9 mouse cellular contexts compared by ENCODE assay signal in genomic region chr5:123094238-123094991, GRCm38 (mm10). TPM values are rescaled to one million over a fixed set of nuclear protein-coding genes. Genes with fewer than 3 reads are reported as not detected.
DNase-seq lines count a peak whose midpoint lies in the region; ATAC-seq and TF ChIP-seq lines count a peak whose summit lies in the region.
"Had no signal": no experiment of that assay in that cellular context is flagged by ENCODE, and none has a peak within 500 bp of the region (broad histone marks: within the 10 kb centered on the region; RNA-seq: fewer than 3 reads in every experiment).

No protein-coding gene starts in this region.

- no peaks in the 10 kb centered on the region for H3K79me2 ChIP-seq in MEL (ENCODE audit: control insufficient read depth, insufficient read depth, low read length, poor library complexity)

- no peaks in the 10 kb centered on the region for H3K9me3 ChIP-seq in forebrain, postnatal 0 days (ENCODE audit: low read length)
- H3K9me3 ChIP-seq in forebrain, embryonic 15.5 days, result no peaks in the 10 kb centered on the region
- no peaks in the 10 kb centered on the region for H3K9me3 ChIP-seq in MEL (replicated peaks; ENCODE audit: insufficient read depth, low read length)
- no peaks in the 10 kb centered on the region for H3K9me3 ChIP-seq in liver, embryonic 12.5 days (replicated peaks)

- 69% methylated on average over 25 of the region's 25 CpGs for WGBS in forebrain, postnatal 0 days
- WGBS in forebrain, embryonic 15.5 days, result 69% methylated on average over 25 of the region's 25 CpGs
- 35% methylated on average over 25 of the region's 25 CpGs for WGBS in liver, embryonic 12.5 days (ENCODE audit: insufficient replicate concordance)

- peaks cover 4% of the 10 kb centered on the region for H3K36me3 ChIP-seq in forebrain, postnatal 0 days (ENCODE audit: insufficient read depth)
- H3K36me3 ChIP-seq in forebrain, embryonic 15.5 days, result no peaks in the 10 kb centered on the region
- H3K36me3 ChIP-seq in MEL (ENCODE audit: control insufficient read depth in 1 of 2, insufficient read depth in 2 of 2, low read length in 2 of 2), result peaks cover 0 to 20% of the 10 kb centered on the region in 2 experiments; a peak in 3 of 4 replicates
- peaks cover 38% of the 10 kb centered on the region for H3K36me3 ChIP-seq in liver, embryonic 12.5 days

- H3K27ac ChIP-seq in forebrain, postnatal 0 days (ENCODE audit: low read depth, low read length), result no peak overlapping the region
- H3K27ac ChIP-seq in forebrain, embryonic 15.5 days (replicated peaks), result no peak overlapping the region
- H3K27ac ChIP-seq in MEL (ENCODE audit: control insufficient read depth, low read depth, low read length), result peak overlapping the region; percentile 81
- H3K27ac ChIP-seq in liver, embryonic 12.5 days, result peak overlapping the region; percentile 98
- H3K27ac ChIP-seq: macrophage had no signal

- H3K4me3 ChIP-seq in forebrain, postnatal 0 days (ENCODE audit: low read depth, low read length), result no peak overlapping the region
- H3K4me3 ChIP-seq in forebrain, embryonic 15.5 days, result no peak overlapping the region
- H3K4me3 ChIP-seq in MEL (ENCODE audit: control insufficient read depth in 1 of 2, insufficient read depth in 1 of 2, low read depth in 2 of 2, low read length in 2 of 2), result peak overlapping the region; percentile 38 to 55
- peak overlapping the region; percentile 25 for H3K4me3 ChIP-seq in liver, embryonic 12.5 days

- DNase-seq in forebrain, postnatal 0 days, result peak; percentile 55
- DNase-seq in MEL (ENCODE audit: low read depth, low spot score), result peak; percentile 97
- DNase-seq in frontal cortex, postnatal 25 days (ENCODE audit: low spot score in 2 of 2), result no peak
- no peak for DNase-seq in T-cell, adult 2 months (ENCODE audit: low spot score)

- no peaks in the 10 kb centered on the region for H3K4me1 ChIP-seq in forebrain, postnatal 0 days (ENCODE audit: insufficient read depth)
- no peaks in the 10 kb centered on the region for H3K4me1 ChIP-seq in forebrain, embryonic 15.5 days
- peaks cover 6 to 22% of the 10 kb centered on the region in 2 experiments; a peak in 3 of 4 replicates for H3K4me1 ChIP-seq in MEL (ENCODE audit: control insufficient read depth in 1 of 2, insufficient read depth in 2 of 2, low read length in 2 of 2)
- H3K4me1 ChIP-seq in liver, embryonic 12.5 days, result peaks cover 81% of the 10 kb centered on the region

- TF ChIP-seq RAD21 in MEL (IDR thresholded peaks at IDR 0.05; ENCODE audit: low read depth, low read length), result no peak

- H3K4me2 ChIP-seq in forebrain, postnatal 0 days (ENCODE audit: low read depth), result peak overlapping the region; percentile 17; the same call in 1 of the 2 replicates
- no peak overlapping the region for H3K4me2 ChIP-seq in forebrain, embryonic 15.5 days (replicated peaks)
- H3K4me2 ChIP-seq in liver, embryonic 12.5 days, result peak overlapping the region; percentile 66

- H3K27me3 ChIP-seq in forebrain, postnatal 0 days (ENCODE audit: insufficient read depth, low read length), result no peaks in the 10 kb centered on the region
- no peaks in the 10 kb centered on the region for H3K27me3 ChIP-seq in forebrain, embryonic 15.5 days
- no peaks in the 10 kb centered on the region for H3K27me3 ChIP-seq in MEL (ENCODE audit: control insufficient read depth in 1 of 2, insufficient read depth in 2 of 2, low read length in 2 of 2)
- H3K27me3 ChIP-seq in liver, embryonic 12.5 days (replicated peaks), result no peaks in the 10 kb centered on the region

- ATAC-seq in forebrain, postnatal 0 days, result no peak
- ATAC-seq in forebrain, embryonic 15.5 days (replicated peaks), result no peak
- peak; percentile 82 for ATAC-seq in erythroid progenitor cell, adult 5-6 weeks (replicated peaks; ENCODE audit: low FRiP score, poor library complexity, severe bottlenecking)
- peak; percentile 87 for ATAC-seq in liver, embryonic 12.5 days
- no peak; the same call in 1 of the 2 replicates for ATAC-seq in megakaryocyte, adult 5-6 weeks (ENCODE audit: poor library complexity, severe bottlenecking)

- peak; percentile 60 to 83 for TF ChIP-seq EP300 in MEL (IDR thresholded peaks at IDR 0.05; ENCODE audit: low read depth in 1 of 2, low read length in 2 of 2)

- TF ChIP-seq POLR2A in MEL (IDR thresholded peaks at IDR 0.05; ENCODE audit: control insufficient read depth in 1 of 2, insufficient read depth in 1 of 2, low read depth in 1 of 2, low read length in 2 of 2, poor library complexity in 1 of 2), result peak in 1 of 2 experiments; percentile 62; a peak in 2 of 4 replicates

- no peak for TF ChIP-seq CTCF in forebrain, postnatal 0 days (IDR thresholded peaks at IDR 0.05; ENCODE audit: low read depth)
- no peak for TF ChIP-seq CTCF in MEL (IDR thresholded peaks at IDR 0.05 in 2 of 3, conservative IDR thresholded peaks at IDR 0.05 in 1 of 3; ENCODE audit: control insufficient read depth in 1 of 3, insufficient read depth in 1 of 3, low read depth in 2 of 3, low read length in 3 of 3, poor library complexity in 1 of 3, severe bottlenecking in 1 of 3)

- H3K9ac ChIP-seq in forebrain, postnatal 0 days, result no peak overlapping the region
- no peak overlapping the region for H3K9ac ChIP-seq in forebrain, embryonic 15.5 days (replicated peaks)
- H3K9ac ChIP-seq in MEL (ENCODE audit: control insufficient read depth, low read depth, low read length, poor library complexity, severe bottlenecking), result peak overlapping the region; percentile 57
- H3K9ac ChIP-seq in liver, embryonic 12.5 days, result peak overlapping the region; percentile 68

TF ChIP-seq in MEL, 35 proteins besides CTCF, POLR2A, EP300 and RAD21 (continues in another document):
- no peak for TF ChIP-seq ZC3H11A (IDR thresholded peaks at IDR 0.05; ENCODE audit: low read depth, low read length)
- 0 out of 2 replicates have a peak, but pooled peaks have one; percentile 25 for TF ChIP-seq USF1 (IDR thresholded peaks at IDR 0.05; ENCODE audit: low read depth, low read length)
- TF ChIP-seq POLR2AphosphoS2 (IDR thresholded peaks at IDR 0.05; ENCODE audit: low read length), result peak; percentile 36; the same call in 1 of the 2 replicates
- peak; percentile 97 for TF ChIP-seq ETS1 (IDR thresholded peaks at IDR 0.05; ENCODE audit: low read depth, low read length)

RNA-seq across cellular contexts. Expression of gene Tmem120b, which starts 26.2 kb away (rescaled TPM):
- total RNA-seq in forebrain, postnatal 0 days (2014; rRNA removed), result 18.0 and 18.1 TPM in 2 replicates
- 21.2 and 22.2 TPM in 2 replicates for polyA plus RNA-seq in forebrain, postnatal 0 days (2015; fragmentation: Nextera tagmentation; extraction: Ambion mirVana)
- polyA plus RNA-seq in forebrain, embryonic 15.5 days (2015; fragmentation: Nextera tagmentation; extraction: Ambion mirVana), result 16.0 and 16.9 TPM in 2 replicates
- 4.3 and 6.8 TPM in 2 replicates for total RNA-seq in MEL (2012; rRNA removed)
- polyA plus RNA-seq in MEL (2012; ENCODE audit: insufficient read depth in 1 of 2, insufficient read length in 2 of 2, low read depth in 1 of 2, low replicate concordance in 2 of 2, missing spikeins in 1 of 2), result 1 to 10 TPM in 1 of 2 experiments, not detected in 1; 5.6 TPM
- 85.5 and 100 TPM in 2 replicates for total RNA-seq in erythroid progenitor cell, adult 5-6 weeks (2015; ENCODE audit: low replicate concordance)
- total RNA-seq in erythroid progenitor cell, adult 5-6 weeks (2017; ENCODE audit: low replicate concordance), result 86.8 and 118 TPM in 2 replicates
- 28.2 and 30.3 TPM in 2 replicates for polyA plus RNA-seq in liver, embryonic 12.5 days (2016; fragmentation: Nextera tagmentation; extraction: Ambion mirVana)
- total RNA-seq in megakaryocyte, adult 5-6 weeks (2015), result 0.87 and 2.5 TPM in 2 replicates
- 0.29 and 1.3 TPM in 2 replicates for total RNA-seq in megakaryocyte, adult 5-6 weeks (2017)

RNA-seq across cellular contexts. Expression of gene Rhof, which starts 38.1 kb away (rescaled TPM):
- 25.3 and 27.0 TPM in 2 replicates for total RNA-seq in forebrain, postnatal 0 days (2014; rRNA removed)
- polyA plus RNA-seq in forebrain, postnatal 0 days (2015; fragmentation: Nextera tagmentation; extraction: Ambion mirVana), result 36.9 and 38.7 TPM in 2 replicates
- polyA plus RNA-seq in forebrain, embryonic 15.5 days (2015; fragmentation: Nextera tagmentation; extraction: Ambion mirVana), result 11.4 and 12.4 TPM in 2 replicates
- total RNA-seq in MEL (2012; rRNA removed), result 2.5 and 4.1 TPM in 2 replicates
- 10 to 100 TPM in 1 of 2 experiments, not detected in 1; 10.4 TPM for polyA plus RNA-seq in MEL (2012; ENCODE audit: insufficient read depth in 1 of 2, insufficient read length in 2 of 2, low read depth in 1 of 2, low replicate concordance in 2 of 2, missing spikeins in 1 of 2)
- total RNA-seq in erythroid progenitor cell, adult 5-6 weeks (2015; ENCODE audit: low replicate concordance), result 1.7 and 3.2 TPM in 2 replicates
- 1.4 and 7.7 TPM in 2 replicates for total RNA-seq in erythroid progenitor cell, adult 5-6 weeks (2017; ENCODE audit: low replicate concordance)
- polyA plus RNA-seq in liver, embryonic 12.5 days (2016; fragmentation: Nextera tagmentation; extraction: Ambion mirVana), result 3.9 and 4.8 TPM in 2 replicates
- 5.4 and 7.6 TPM in 2 replicates for total RNA-seq in megakaryocyte, adult 5-6 weeks (2015)
- 6.4 and 6.5 TPM in 2 replicates for total RNA-seq in megakaryocyte, adult 5-6 weeks (2017)

RNA-seq across cellular contexts. Expression of gene Setd1b, which starts 47.6 kb away (rescaled TPM):
- total RNA-seq in forebrain, postnatal 0 days (2014; rRNA removed), result 3.9 and 5.6 TPM in 2 replicates
- 5.1 and 7.6 TPM in 2 replicates for polyA plus RNA-seq in forebrain, postnatal 0 days (2015; fragmentation: Nextera tagmentation; extraction: Ambion mirVana)
- 13.6 and 13.7 TPM in 2 replicates for polyA plus RNA-seq in forebrain, embryonic 15.5 days (2015; fragmentation: Nextera tagmentation; extraction: Ambion mirVana)
- total RNA-seq in MEL (2012; rRNA removed), result 3.0 and 4.1 TPM in 2 replicates
- polyA plus RNA-seq in MEL (2012; ENCODE audit: insufficient read depth in 1 of 2, insufficient read length in 2 of 2, low read depth in 1 of 2, low replicate concordance in 2 of 2, missing spikeins in 1 of 2), result 10 to 100 TPM in 1 of 2 experiments, not detected in 1; 23.5 TPM
- total RNA-seq in erythroid progenitor cell, adult 5-6 weeks (2015; ENCODE audit: low replicate concordance), result 29.8 and 41.8 TPM in 2 replicates
- total RNA-seq in erythroid progenitor cell, adult 5-6 weeks (2017; ENCODE audit: low replicate concordance), result 20.2 and 23.0 TPM in 2 replicates
- 6.0 and 6.1 TPM in 2 replicates for polyA plus RNA-seq in liver, embryonic 12.5 days (2016; fragmentation: Nextera tagmentation; extraction: Ambion mirVana)
- 40.4 and 44.9 TPM in 2 replicates for total RNA-seq in megakaryocyte, adult 5-6 weeks (2015)
- 4.1 and 8.7 TPM in 2 replicates for total RNA-seq in megakaryocyte, adult 5-6 weeks (2017)

RNA-seq across cellular contexts. Expression of gene Morn3, which starts 47.6 kb away (rescaled TPM):
- 0.23 TPM in 1 of 2 replicates, not detected in the other for total RNA-seq in forebrain, postnatal 0 days (2014; rRNA removed)
- polyA plus RNA-seq in forebrain, postnatal 0 days (2015; fragmentation: Nextera tagmentation; extraction: Ambion mirVana), result 1.1 and 1.5 TPM in 2 replicates
- 1.1 and 2.2 TPM in 2 replicates for polyA plus RNA-seq in forebrain, embryonic 15.5 days (2015; fragmentation: Nextera tagmentation; extraction: Ambion mirVana)
- not detected in 2 replicates for total RNA-seq in MEL (2012; rRNA removed)
- polyA plus RNA-seq in MEL (2012; ENCODE audit: insufficient read depth in 1 of 2, insufficient read length in 2 of 2, low read depth in 1 of 2, low replicate concordance in 2 of 2, missing spikeins in 1 of 2), result not detected
- total RNA-seq in erythroid progenitor cell, adult 5-6 weeks (2015; ENCODE audit: low replicate concordance), result not detected in 2 replicates
- total RNA-seq in erythroid progenitor cell, adult 5-6 weeks (2017; ENCODE audit: low replicate concordance), result not detected in 2 replicates
- polyA plus RNA-seq in liver, embryonic 12.5 days (2016; fragmentation: Nextera tagmentation; extraction: Ambion mirVana), result not detected in 2 replicates
- total RNA-seq in megakaryocyte, adult 5-6 weeks (2015), result not detected in 2 replicates
- not detected in 2 replicates for total RNA-seq in megakaryocyte, adult 5-6 weeks (2017)
- polyA plus RNA-seq: macrophage had no signal

Comparison
In these comparisons a context has a peak if more than half of its experiments do, and no peak if none do; other contexts are left out.
1. ATAC-seq: peak in erythroid progenitor cell, adult 5-6 weeks (single experiment) and liver, embryonic 12.5 days (single experiment); none in forebrain, postnatal 0 days (single experiment), forebrain, embryonic 15.5 days (single experiment) and megakaryocyte, adult 5-6 weeks (single experiment).
2. DNase-seq: peak in forebrain, postnatal 0 days (single experiment) and MEL (single experiment); none in frontal cortex, postnatal 25 days (0 of 2) and T-cell, adult 2 months (single experiment).
3. H3K27ac ChIP-seq: peak in MEL (single experiment) and liver, embryonic 12.5 days (single experiment); none in forebrain, postnatal 0 days (single experiment) and forebrain, embryonic 15.5 days (single experiment).
4. H3K4me3 ChIP-seq: peak in MEL (2 of 2) and liver, embryonic 12.5 days (single experiment); none in forebrain, postnatal 0 days (single experiment) and forebrain, embryonic 15.5 days (single experiment).
5. H3K9ac ChIP-seq: peak in MEL (single experiment) and liver, embryonic 12.5 days (single experiment); none in forebrain, postnatal 0 days (single experiment) and forebrain, embryonic 15.5 days (single experiment).